Mouse (Mus musculus) intestine, embryonic 14.5 days (tissue): ENCODE measurements around the gene Gsg1l2. TPM values are rescaled to one million over a fixed set of nuclear protein-coding genes. Genes with fewer than 3 reads are reported as not detected.

Source experiments
- ATAC-seq: fragments of 200-750 bp; cut with Nextera tagmentation; replicated peaks from 2 replicates; pipeline ENCODE4 v1.8.0; 2017; ENCODE audit warnings: low read depth, moderate number of reproducible peaks, moderate TSS enrichment, moderate library complexity; ENCODE audit not compliant: low FRiP score, low TSS enrichment
- DNase-seq: peaks from one replicate; pipeline ENCODE4 v3.0.0-alpha.2; 2018; ENCODE audit warnings: low spot score
- H3K27ac ChIP-seq: fragments of 300-500 bp; sonication (generic); 2 replicates; pipeline ENCODE4 v1.5.1; 2014; ENCODE audit warnings: low read depth, mild to moderate bottlenecking, control low read depth
- H3K27me3 ChIP-seq: fragments of 300-500 bp; sonication (generic); replicated peaks from 2 replicates; pipeline ENCODE4 v1.6.1; 2014; ENCODE audit warnings: low read length, control low read depth; ENCODE audit not compliant: control insufficient read depth, insufficient read depth
- H3K36me3 ChIP-seq: fragments of 300-500 bp; sonication (generic); 2 replicates; pipeline ENCODE4 v1.6.1; 2014; ENCODE audit warnings: low read length, control low read depth; ENCODE audit not compliant: control insufficient read depth, insufficient read depth
- H3K4me1 ChIP-seq: fragments of 300-500 bp; sonication (generic); replicated peaks from 2 replicates; pipeline ENCODE4 v1.6.1; 2014; ENCODE audit warnings: low read length, control low read depth, mixed read lengths; ENCODE audit not compliant: control insufficient read depth, insufficient read depth
- H3K4me2 ChIP-seq: fragments of 300-500 bp; sonication (generic); 2 replicates; pipeline ENCODE4 v1.6.1; 2014; ENCODE audit warnings: low read length
- H3K4me3 ChIP-seq: fragments of 300-500 bp; sonication (generic); 2 replicates; pipeline ENCODE4 v1.5.1; 2014; ENCODE audit warnings: low read depth, low read length, control low read depth, mixed read lengths
- H3K9ac ChIP-seq: fragments of 300-500 bp; sonication (generic); 2 replicates; pipeline ENCODE4 v1.6.1; 2014; ENCODE audit warnings: mild to moderate bottlenecking, low read length
- H3K9me3 ChIP-seq: fragments of 300-500 bp; sonication (generic); 2 replicates; pipeline ENCODE4 v1.6.1; 2016; ENCODE audit warnings: low read length, control low read depth; ENCODE audit not compliant: control insufficient read depth
- WGBS: fragments of 180-500 bp; shearing (Covaris S2); extraction: QIAGEN DNeasy Blood & Tissue Kit; methylation state at CpG from one replicate; pipeline ENCODE4 v1.1.7; 2014; 5-methylcytosine and 5-hydroxymethylcytosine counted together
- polyA plus RNA-seq: library from polyadenylated mRNA; unstranded; fragments of >200 nt; fragmentation: Nextera tagmentation; extraction: Ambion mirVana; gene quantifications from 2 replicates; pipeline ENCODE4 v1.2.1, GENCODE M21; 2014

Gene Gsg1l2
- 0.26 and 0.51 TPM in 2 replicates for polyA plus RNA-seq

DNA sequence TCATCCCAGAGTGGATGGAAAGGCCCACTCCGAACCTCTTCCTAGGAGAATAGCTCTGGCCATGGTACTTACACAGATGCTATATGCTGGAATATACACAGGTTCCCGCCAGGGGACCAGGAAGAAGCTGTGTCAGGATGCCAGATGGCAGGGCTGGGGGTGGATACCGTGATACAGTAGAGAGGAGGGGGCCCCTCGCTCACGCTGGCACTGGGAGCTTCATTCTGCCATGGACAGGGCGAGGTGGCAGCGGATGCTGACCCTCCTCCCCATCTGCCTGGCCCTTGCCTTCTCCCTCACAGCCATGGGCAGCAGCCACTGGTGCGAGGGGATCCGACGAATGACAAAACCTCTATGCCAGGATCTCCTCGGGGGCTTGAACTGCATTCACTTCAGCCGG, at the start of gene Gsg1l2:
Gene Gsg1l2, plus strand, starts transcription at position 230 of the 400 bp plus-strand sequence.
- H3K4me1 ChIP-seq = no peaks in the 10 kb centered on the region
- H3K27me3 ChIP-seq = no peaks in the 10 kb centered on the region
- no peak within 1 kb of the TSS for H3K4me3 ChIP-seq
- 83% methylated on average over 12 of the region's 12 CpGs for WGBS
- DNase-seq = no peak
- no peak within 1 kb of the TSS for H3K27ac ChIP-seq
- no peak for ATAC-seq
- H3K9ac ChIP-seq = no peak within 1 kb of the TSS
- no peaks in the 10 kb centered on the region for H3K9me3 ChIP-seq
- no peak within 1 kb of the TSS for H3K4me2 ChIP-seq
- H3K36me3 ChIP-seq = no peaks in the 10 kb centered on the region

DNA sequence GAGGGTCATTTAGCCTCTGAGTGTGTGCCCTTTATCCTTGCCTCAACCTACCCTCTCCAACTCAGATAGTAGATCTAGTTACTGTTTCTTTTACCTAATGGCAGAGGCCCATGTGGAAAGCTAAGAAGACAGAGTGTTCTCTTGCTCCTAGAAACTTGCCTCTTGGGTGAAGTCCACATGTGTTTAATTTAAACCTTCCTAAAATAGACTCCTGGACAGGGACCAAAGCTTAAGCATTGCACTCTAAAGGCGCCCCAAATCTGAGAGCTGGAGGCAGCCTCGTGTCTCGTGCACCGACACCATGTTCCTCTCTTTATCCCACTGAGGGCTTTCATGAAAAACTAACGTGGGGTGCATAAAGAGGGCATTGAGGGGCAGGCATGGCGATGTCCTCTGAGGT, 47.3 kb upstream of the Gsg1l2 start:
- no peak overlapping the region for H3K4me2 ChIP-seq
- H3K9ac ChIP-seq = no peak overlapping the region
- H3K36me3 ChIP-seq = no peaks in the 10 kb centered on the region
- H3K27ac ChIP-seq = no peak overlapping the region
- WGBS = 76% methylated on average over 6 of the region's 6 CpGs
- no peaks in the 10 kb centered on the region for H3K4me1 ChIP-seq
- no peaks in the 10 kb centered on the region for H3K9me3 ChIP-seq
- ATAC-seq = no peak
- H3K4me3 ChIP-seq = no peak overlapping the region
- no peaks in the 10 kb centered on the region for H3K27me3 ChIP-seq
- DNase-seq = no peak

DNA sequence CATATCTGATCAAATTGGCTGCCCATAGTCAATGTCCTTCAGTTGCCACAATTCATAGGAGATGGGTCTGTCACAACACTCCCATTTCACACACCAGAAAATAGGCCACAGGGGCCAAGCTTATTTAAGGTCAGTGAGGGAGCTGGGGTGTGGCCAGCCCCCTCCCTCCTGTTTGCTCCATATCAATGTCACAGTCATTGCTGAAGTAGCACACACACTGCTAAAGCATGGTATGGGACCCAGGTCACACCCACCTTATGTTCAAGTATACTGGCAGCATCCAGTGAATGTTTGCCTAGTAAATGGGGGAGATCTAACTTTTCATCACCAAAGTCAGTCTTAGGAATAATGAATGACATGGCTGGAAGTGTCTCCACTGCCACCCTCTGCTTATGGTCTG, 45.7 kb upstream of the Gsg1l2 start:
- DNase-seq = no peak
- H3K27me3 ChIP-seq = no peaks in the 10 kb centered on the region
- H3K36me3 ChIP-seq = no peaks in the 10 kb centered on the region
- H3K4me1 ChIP-seq = no peaks in the 10 kb centered on the region
- no peaks in the 10 kb centered on the region for H3K9me3 ChIP-seq
- no peak overlapping the region for H3K27ac ChIP-seq
- H3K4me2 ChIP-seq = no peak overlapping the region
- no peak overlapping the region for H3K9ac ChIP-seq
- ATAC-seq = no peak
- H3K4me3 ChIP-seq = no peak overlapping the region

GRCm38 (mm10) chr11:67731056-67731455, 43.4 kb upstream of the Gsg1l2 start:
- H3K4me1 ChIP-seq = no peaks in the 10 kb centered on the region
- H3K9ac ChIP-seq = no peak overlapping the region
- H3K27ac ChIP-seq = no peak overlapping the region
- DNase-seq (no peak), ATAC-seq (no peak)
- no peaks in the 10 kb centered on the region for H3K36me3 ChIP-seq
- H3K4me2 ChIP-seq = no peak overlapping the region
- no peak overlapping the region for H3K4me3 ChIP-seq
- H3K27me3 ChIP-seq = no peaks in the 10 kb centered on the region
- no peaks in the 10 kb centered on the region for H3K9me3 ChIP-seq
- WGBS = 82% methylated on average over 2 of the region's 2 CpGs

GRCm38 (mm10) chr11:67733726-67734125, 40.7 kb upstream of the Gsg1l2 start:
- no peak overlapping the region for H3K27ac ChIP-seq
- no peaks in the 10 kb centered on the region for H3K9me3 ChIP-seq
- no peak overlapping the region for H3K4me3 ChIP-seq
- no peak overlapping the region for H3K4me2 ChIP-seq
- DNase-seq = no peak
- no peaks in the 10 kb centered on the region for H3K4me1 ChIP-seq
- H3K36me3 ChIP-seq = no peaks in the 10 kb centered on the region
- no peak for ATAC-seq
- WGBS = 69% methylated on average over 1 of the region's 1 CpGs
- no peaks in the 10 kb centered on the region for H3K27me3 ChIP-seq
- H3K9ac ChIP-seq = no peak overlapping the region

- H3K27me3 ChIP-seq = no peaks in the 10 kb centered on the region
- H3K4me2 ChIP-seq = no peak overlapping the region
- no peaks in the 10 kb centered on the region for H3K9me3 ChIP-seq
- H3K27ac ChIP-seq = no peak overlapping the region
- no peaks in the 10 kb centered on the region for H3K36me3 ChIP-seq
- H3K4me3 ChIP-seq = no peak overlapping the region
- ATAC-seq (no peak), DNase-seq (no peak)
- no peak overlapping the region for H3K9ac ChIP-seq
- no peaks in the 10 kb centered on the region for H3K4me1 ChIP-seq
- 57% methylated on average over 3 of the region's 3 CpGs for WGBS
Observed at GRCm38 (mm10) chr11:67734597-67734996, 39.8 kb upstream of the Gsg1l2 start.

DNA sequence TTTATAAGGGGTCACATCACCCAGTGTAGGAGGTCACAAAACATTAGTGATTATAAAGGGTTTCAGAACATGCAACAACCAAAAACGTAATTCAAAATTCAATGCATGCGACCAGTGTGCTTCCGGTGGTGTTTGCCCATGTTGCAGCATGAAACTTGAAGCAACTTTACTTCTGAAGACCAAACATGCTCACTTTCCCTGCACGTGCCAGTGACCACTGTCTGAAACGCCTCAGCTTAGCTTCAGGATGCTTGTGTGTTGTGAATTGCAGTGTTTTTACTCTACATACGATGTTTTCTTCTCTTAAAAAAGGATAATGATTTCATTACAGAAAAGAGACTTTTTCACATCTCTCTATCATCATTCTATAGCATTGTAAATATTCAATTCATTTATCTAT, 36.1 kb upstream of the Gsg1l2 start:
- no peaks in the 10 kb centered on the region for H3K27me3 ChIP-seq
- no peak overlapping the region for H3K27ac ChIP-seq
- H3K4me3 ChIP-seq = no peak overlapping the region
- H3K4me1 ChIP-seq = no peaks in the 10 kb centered on the region
- H3K36me3 ChIP-seq = no peaks in the 10 kb centered on the region
- no peaks in the 10 kb centered on the region for H3K9me3 ChIP-seq
- WGBS = 80% methylated on average over 6 of the region's 6 CpGs
- no peak overlapping the region for H3K9ac ChIP-seq
- ATAC-seq = no peak
- H3K4me2 ChIP-seq = no peak overlapping the region
- no peak for DNase-seq

- no peaks in the 10 kb centered on the region for H3K27me3 ChIP-seq
- DNase-seq = no peak
- H3K9ac ChIP-seq = no peak overlapping the region
- no peaks in the 10 kb centered on the region for H3K4me1 ChIP-seq
- no peaks in the 10 kb centered on the region for H3K9me3 ChIP-seq
- WGBS = 47% methylated on average over 5 of the region's 5 CpGs
- H3K4me3 ChIP-seq = no peak overlapping the region
- H3K36me3 ChIP-seq = no peaks in the 10 kb centered on the region
- ATAC-seq = no peak
- H3K4me2 ChIP-seq = no peak overlapping the region
- no peak overlapping the region for H3K27ac ChIP-seq
Observed at GRCm38 (mm10) chr11:67738846-67739490, 35.4 kb upstream of the Gsg1l2 start.

GRCm38 (mm10) chr11:67741569-67741968, 32.8 kb upstream of the Gsg1l2 start:
- ATAC-seq = no peak
- DNase-seq = no peak
- no peaks in the 10 kb centered on the region for H3K36me3 ChIP-seq
- no peak overlapping the region for H3K4me2 ChIP-seq
- H3K27ac ChIP-seq = no peak overlapping the region
- no peaks in the 10 kb centered on the region for H3K4me1 ChIP-seq
- H3K9me3 ChIP-seq = no peaks in the 10 kb centered on the region
- no peaks in the 10 kb centered on the region for H3K27me3 ChIP-seq
- H3K4me3 ChIP-seq = no peak overlapping the region
- no peak overlapping the region for H3K9ac ChIP-seq
